Mouse (Mus musculus): ENCODE measurements at regions not wholly inside any gene's neighbourhood (a gene's known extent, or its start where the extent isn't known, plus 50 kb on each side); places are given as distances from the start of the nearest gene placed in this dataset.

DNA sequence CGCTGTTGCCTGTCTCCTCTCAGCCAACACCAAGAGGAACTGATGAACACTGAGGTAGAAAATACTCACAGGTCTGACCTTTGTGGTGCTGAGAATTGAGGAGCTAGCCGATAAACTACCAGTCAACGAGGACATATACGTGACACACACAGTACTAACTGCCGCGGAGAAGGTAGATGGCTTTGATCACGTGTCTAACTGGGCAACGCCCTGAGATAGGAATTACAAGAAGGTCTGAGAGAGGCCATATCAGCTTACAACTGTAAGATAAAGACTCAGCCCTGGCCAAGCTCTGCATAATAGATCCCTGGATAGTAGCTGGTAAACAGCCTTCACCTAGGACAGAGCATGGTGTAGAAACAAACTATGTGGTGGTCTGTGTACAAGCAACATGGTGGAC lies 418.1 kb downstream of the Lmo4 start:
- no peak for TF ChIP-seq CTCF (IDR thresholded peaks at IDR 0.05; ENCODE audit: low read depth)
- TF ChIP-seq EP300 (IDR thresholded peaks at IDR 0.05; ENCODE audit: low read depth) = no peak
